Mouse (Mus musculus): ENCODE data around the gene Irs2. TPM values are rescaled to one million over a fixed set of nuclear protein-coding genes. Genes with fewer than 3 reads are reported as not detected.
A peak's percentile ranks its signal among the peaks of the same experiment; 100 is the strongest.

Gene Irs2
- polyA plus RNA-seq, 1 experiment, result 20.7 TPM

- DNase-seq, result no peak
- Histone ChIP-seq H3K4me3 (replicated peaks; ENCODE audit: extremely low read depth, low read depth, low read length) (no peak overlapping the region), H3K4me1 (ENCODE audit: control insufficient read depth, insufficient read depth, low read length) (peaks cover 6% of the 10 kb centered on the region; the same call in 1 of the 2 replicates)
- WGBS, result 22% methylated on average over 11 of the region's 11 CpGs
- TF ChIP-seq POLR2A (IDR thresholded peaks at IDR 0.05; ENCODE audit: borderline replicate concordance, extremely low read depth, low read depth, low read length), result no peak
- no peak for TF ChIP-seq CTCF (IDR thresholded peaks at IDR 0.05; ENCODE audit: insufficient read depth, low read length)
Measured at GRCm38 (mm10) chr8:11010913-11011605, 2.8 kb upstream of the Irs2 start.

DNA sequence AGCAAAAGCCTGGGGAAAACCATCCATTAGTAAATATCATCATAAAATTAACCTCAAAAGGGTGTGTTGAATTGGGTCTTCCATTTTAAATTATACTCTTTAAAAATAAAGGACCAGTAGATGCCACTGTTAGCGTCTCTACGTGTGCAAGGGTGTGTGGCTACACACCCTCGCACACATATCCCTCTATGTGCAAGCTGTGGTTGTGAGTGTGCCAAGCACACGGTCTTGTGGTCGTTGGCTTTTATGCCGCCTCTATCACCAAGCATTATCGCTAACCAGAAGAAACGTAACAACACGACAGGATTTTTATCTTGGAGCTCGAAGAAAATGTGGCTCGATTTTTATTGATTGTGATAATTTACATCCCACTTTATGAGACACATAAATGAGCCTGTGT lies 2.1 kb upstream of the Irs2 start:
- no peak for TF ChIP-seq CTCF (IDR thresholded peaks at IDR 0.05; ENCODE audit: insufficient read depth, low read length)
- no peak for TF ChIP-seq POLR2A (IDR thresholded peaks at IDR 0.05; ENCODE audit: borderline replicate concordance, extremely low read depth, low read depth, low read length)
- H3K4me3 ChIP-seq (replicated peaks; ENCODE audit: extremely low read depth, low read depth, low read length), result no peak overlapping the region
- H3K4me1 ChIP-seq (ENCODE audit: control insufficient read depth, insufficient read depth, low read length), result peaks cover 6% of the 10 kb centered on the region; the same call in 1 of the 2 replicates
- DNase-seq, result no peak
- 47% methylated on average over 11 of the region's 11 CpGs for WGBS

- TF ChIP-seq POLR2A (IDR thresholded peaks at IDR 0.05; ENCODE audit: borderline replicate concordance, extremely low read depth, low read depth, low read length), result peak; percentile 32; the same call in 1 of the 2 replicates
- no peak for TF ChIP-seq CTCF (IDR thresholded peaks at IDR 0.05; ENCODE audit: insufficient read depth, low read length)
- peaks cover 8% of the 10 kb centered on the region; the same call in 1 of the 2 replicates for H3K4me1 ChIP-seq (ENCODE audit: control insufficient read depth, insufficient read depth, low read length)
- DNase-seq, result peak; percentile 72
- peak overlapping the region; percentile 77 for H3K4me3 ChIP-seq (replicated peaks; ENCODE audit: extremely low read depth, low read depth, low read length)
- WGBS, result 1% methylated on average over 61 of the region's 62 CpGs
Measured at GRCm38 (mm10) chr8:11009431-11010071, 1.3 kb upstream of the Irs2 start.

DNA sequence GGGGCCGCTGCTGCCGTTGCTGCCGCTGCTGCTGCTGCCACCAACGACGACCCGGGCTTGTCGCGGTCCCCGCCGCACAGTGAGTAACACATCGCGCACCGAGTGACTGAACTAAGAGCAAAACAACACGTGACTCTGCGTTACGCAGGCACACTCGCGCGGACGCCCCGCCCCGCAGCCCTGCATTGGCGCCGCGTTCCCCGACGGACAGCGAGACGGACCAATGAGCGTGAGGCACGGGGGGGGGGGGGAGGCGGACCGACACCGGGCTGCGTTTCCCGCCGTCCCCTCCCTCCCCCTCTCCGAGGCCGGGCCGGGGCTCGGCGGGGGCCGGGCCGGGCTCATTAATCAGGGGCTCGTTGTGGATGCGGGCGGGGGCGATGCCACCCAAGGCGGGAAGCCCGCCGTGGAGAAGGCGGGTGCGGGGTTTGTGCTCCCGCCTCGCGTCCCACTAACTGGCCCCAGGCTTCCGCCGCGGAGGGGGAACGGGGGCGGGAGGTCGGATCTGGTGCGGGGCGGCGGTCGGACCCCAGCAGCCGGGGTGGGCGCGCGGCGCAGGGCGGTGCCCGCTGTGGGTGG lies 673 bp upstream of the Irs2 start:
- peak; percentile 94 for DNase-seq
- peak overlapping the region; percentile 93 for H3K4me3 ChIP-seq (replicated peaks; ENCODE audit: extremely low read depth, low read depth, low read length)
- peak; percentile 100 for TF ChIP-seq POLR2A (IDR thresholded peaks at IDR 0.05; ENCODE audit: borderline replicate concordance, extremely low read depth, low read depth, low read length)
- TF ChIP-seq CTCF (IDR thresholded peaks at IDR 0.05; ENCODE audit: insufficient read depth, low read length), result no peak
- under 1% methylated on average over 53 of the region's 73 CpGs for WGBS
- peaks cover 8% of the 10 kb centered on the region; the same call in 1 of the 2 replicates for H3K4me1 ChIP-seq (ENCODE audit: control insufficient read depth, insufficient read depth, low read length)

DNA sequence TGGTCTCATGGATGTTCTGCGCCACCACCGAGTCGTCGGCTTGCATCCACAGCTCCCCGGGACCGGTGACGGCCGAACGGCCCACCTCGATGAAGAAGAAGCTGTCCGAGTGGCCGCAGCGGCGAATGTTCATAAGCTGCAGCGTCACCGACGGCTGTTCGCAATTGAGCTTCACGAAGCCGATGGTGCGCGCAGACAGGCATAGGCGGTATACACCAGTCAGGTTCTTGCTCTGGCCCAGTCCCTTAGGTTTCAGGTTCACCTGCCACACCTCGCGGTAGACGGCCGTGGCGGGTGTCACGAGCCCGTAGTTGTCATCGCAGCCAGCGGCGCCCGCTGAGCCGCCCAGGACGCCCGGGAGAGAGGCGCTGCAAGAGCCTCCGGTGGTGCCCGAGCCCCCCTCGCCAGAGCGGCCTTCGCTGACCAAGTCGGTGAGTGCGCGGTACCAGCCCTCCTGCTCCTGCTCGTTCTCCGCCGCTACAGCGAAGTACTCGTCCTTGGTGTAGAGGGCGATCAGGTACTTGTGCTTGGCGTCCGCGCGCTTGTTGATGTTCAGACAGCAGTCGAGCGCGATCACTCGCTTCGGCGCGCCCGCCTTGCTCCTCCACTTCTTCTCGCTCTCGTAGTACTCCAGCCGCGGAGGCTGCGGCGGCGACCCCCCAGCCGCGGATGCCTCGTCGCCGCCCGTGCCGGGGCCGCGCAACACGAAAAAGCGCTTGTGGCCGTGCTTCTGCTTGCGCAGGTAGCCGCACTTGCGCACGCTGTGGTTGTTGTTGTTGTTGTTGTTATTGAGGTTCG lies 478 bp downstream of the Irs2 start:
- DNase-seq, result peak; percentile 79
- Histone ChIP-seq H3K4me1 (ENCODE audit: control insufficient read depth, insufficient read depth, low read length) (peaks cover 8% of the 10 kb centered on the region; the same call in 1 of the 2 replicates), H3K4me3 (replicated peaks; ENCODE audit: extremely low read depth, low read depth, low read length) (peak overlapping the region; percentile 93)
- 1% methylated on average over 88 of the region's 88 CpGs for WGBS
- no peak; the same call in 1 of the 2 replicates for TF ChIP-seq POLR2A (IDR thresholded peaks at IDR 0.05; ENCODE audit: borderline replicate concordance, extremely low read depth, low read depth, low read length)
- TF ChIP-seq CTCF (IDR thresholded peaks at IDR 0.05; ENCODE audit: insufficient read depth, low read length), result no peak

- peak; percentile 19; the same call in 1 of the 2 replicates for TF ChIP-seq POLR2A (IDR thresholded peaks at IDR 0.05; ENCODE audit: borderline replicate concordance, extremely low read depth, low read depth, low read length)
- peak; percentile 33; the same call in 1 of the 2 replicates for TF ChIP-seq CTCF (IDR thresholded peaks at IDR 0.05; ENCODE audit: insufficient read depth, low read length)
- WGBS, result under 1% methylated on average over 56 of the region's 56 CpGs
- DNase-seq, result peak; percentile 84
- Histone ChIP-seq H3K4me1 (ENCODE audit: control insufficient read depth, insufficient read depth, low read length) (peaks cover 8% of the 10 kb centered on the region; the same call in 1 of the 2 replicates), H3K4me3 (replicated peaks; ENCODE audit: extremely low read depth, low read depth, low read length) (peak overlapping the region; percentile 93)
Measured at GRCm38 (mm10) chr8:11007001-11007580, 1.2 kb downstream of the Irs2 start.

GRCm38 (mm10) chr8:11006276-11006630 lies 2.0 kb downstream of the Irs2 start:
- H3K4me1 ChIP-seq (ENCODE audit: control insufficient read depth, insufficient read depth, low read length), result peaks cover 12% of the 10 kb centered on the region; the same call in 1 of the 2 replicates
- WGBS, result 84% methylated on average over 9 of the region's 9 CpGs
- no peak for TF ChIP-seq CTCF (IDR thresholded peaks at IDR 0.05; ENCODE audit: insufficient read depth, low read length)
- TF ChIP-seq POLR2A (IDR thresholded peaks at IDR 0.05; ENCODE audit: borderline replicate concordance, extremely low read depth, low read depth, low read length), result 0 out of 2 replicates have a peak, but pooled peaks have one; percentile 4
- peak overlapping the region; percentile 60 for H3K4me3 ChIP-seq (replicated peaks; ENCODE audit: extremely low read depth, low read depth, low read length)
- no peak for DNase-seq

DNA sequence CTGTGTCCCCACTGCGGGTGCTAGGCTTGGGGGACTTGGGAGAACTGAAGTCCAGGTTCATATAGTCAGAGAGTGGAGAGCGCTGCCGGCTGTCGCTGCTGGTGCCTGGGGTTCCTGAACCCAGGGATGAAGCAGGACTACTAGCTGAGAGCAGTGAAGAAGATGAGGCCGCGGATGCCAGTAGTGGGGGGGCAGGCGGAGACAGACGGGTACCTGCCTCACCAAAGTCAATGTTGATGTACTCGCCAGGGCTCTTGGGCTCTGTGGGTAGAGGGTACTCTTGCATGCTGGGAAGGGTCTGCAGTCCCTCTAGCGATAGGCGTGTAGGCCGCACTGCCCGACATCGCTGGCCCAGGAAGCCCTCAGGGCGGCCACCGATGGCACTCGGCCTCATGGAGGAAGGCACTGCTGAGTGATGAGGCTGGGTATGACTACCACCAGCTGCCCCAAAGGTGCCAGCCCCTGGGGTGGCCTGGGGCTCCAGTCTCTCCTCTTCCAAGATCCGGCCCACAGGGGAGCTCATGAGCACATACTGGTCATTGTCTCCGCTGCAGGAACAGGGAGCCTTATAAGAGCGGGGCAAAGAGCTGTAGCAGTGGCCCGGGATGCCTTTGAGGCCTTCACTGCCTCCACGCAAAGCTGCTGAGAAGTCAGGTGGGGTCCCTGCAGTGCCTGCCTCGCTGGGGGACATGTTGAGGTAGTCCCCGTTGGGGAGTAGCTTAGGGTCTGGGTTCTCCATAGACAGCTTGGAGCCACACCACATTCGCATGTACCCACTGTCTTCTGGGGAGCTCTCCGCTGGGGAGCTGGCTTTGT lies 2.6 kb downstream of the Irs2 start:
- TF ChIP-seq CTCF (IDR thresholded peaks at IDR 0.05; ENCODE audit: insufficient read depth, low read length) (no peak), POLR2A (IDR thresholded peaks at IDR 0.05; ENCODE audit: borderline replicate concordance, extremely low read depth, low read depth, low read length) (peak; percentile 9; the same call in 1 of the 2 replicates)
- no peak overlapping the region for H3K4me3 ChIP-seq (replicated peaks; ENCODE audit: extremely low read depth, low read depth, low read length)
- no peak for DNase-seq
- peaks cover 16% of the 10 kb centered on the region; the same call in 1 of the 2 replicates for H3K4me1 ChIP-seq (ENCODE audit: control insufficient read depth, insufficient read depth, low read length)
- WGBS, result 87% methylated on average over 26 of the region's 26 CpGs
